Mouse (Mus musculus) erythroblast, embryonic 14.5 days (primary cell): ENCODE results near the gene Cela3b. TPM values are rescaled to one million over a fixed set of nuclear protein-coding genes. Genes with fewer than 3 reads are reported as not detected.

Experiments
- H3K27me3 ChIP-seq: 2 replicates; pipeline ENCODE4 v1.6.1; 2012; ENCODE audit warnings: inconsistent platforms; ENCODE audit not compliant: control insufficient read depth
- H3K36me3 ChIP-seq: 2 replicates; pipeline ENCODE4 v1.6.1; 2012; ENCODE audit warnings: mild to moderate bottlenecking, inconsistent platforms; ENCODE audit not compliant: control insufficient read depth
- H3K4me1 ChIP-seq: 2 replicates; pipeline ENCODE4 v1.6.1; 2012; ENCODE audit warnings: inconsistent platforms; ENCODE audit not compliant: control insufficient read depth
- H3K4me3 ChIP-seq: replicated peaks from 2 replicates; pipeline ENCODE3; 2012; ENCODE audit warnings: moderate library complexity, mild to moderate bottlenecking, inconsistent platforms
- H3K9me3 ChIP-seq: 2 replicates; pipeline ENCODE4 v1.6.1; 2012; ENCODE audit warnings: low read length, inconsistent platforms, mixed read lengths; ENCODE audit not compliant: control insufficient read depth
- GATA1 ChIP-seq: IDR thresholded peaks from 2 replicates; pipeline ENCODE4 v1.6.1; 2012; ENCODE audit warnings: low read length, inconsistent platforms, mixed read lengths
- TAL1 ChIP-seq: IDR thresholded peaks from 3 replicates; pipeline ENCODE4 v1.6.1; 2012; ENCODE audit warnings: low read length, inconsistent platforms, mixed read lengths
- polyA plus RNA-seq: library from polyadenylated mRNA; stranded (reverse); fragments of >175 nt; gene quantifications from 2 replicates; pipeline ENCODE4 v1.2.3, GENCODE M21; 2012

The Cela3b gene
- polyA plus RNA-seq, 1 experiment: not detected

DNA sequence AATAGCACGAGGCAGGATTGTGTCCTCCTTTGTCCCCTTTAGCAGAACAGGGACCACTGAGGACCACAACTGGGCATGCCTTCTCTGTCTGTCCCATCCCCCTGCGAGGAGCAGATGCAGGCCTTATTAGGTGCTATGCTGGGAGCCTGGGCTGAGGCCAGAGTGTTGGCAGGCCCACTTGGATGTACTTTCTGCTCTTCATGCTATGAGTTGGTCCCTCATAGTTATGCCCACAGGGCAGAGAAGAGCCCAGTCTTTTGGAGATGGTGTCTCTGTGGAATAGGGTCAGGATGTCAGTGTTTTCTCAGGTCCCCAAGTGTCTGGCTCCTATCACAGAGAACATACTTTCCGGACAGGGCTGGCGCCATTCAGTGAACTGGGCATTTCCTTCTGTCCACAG, 36.7 kb upstream of the Cela3b start:
- TF ChIP-seq TAL1: no peak
- TF ChIP-seq GATA1: no peak
- no peak overlapping the region for H3K4me3 ChIP-seq
- H3K4me1 ChIP-seq: peaks cover 22% of the 10 kb centered on the region
- no peaks in the 10 kb centered on the region for H3K9me3 ChIP-seq
- peaks cover 23% of the 10 kb centered on the region for H3K27me3 ChIP-seq
- no peaks in the 10 kb centered on the region for H3K36me3 ChIP-seq

DNA sequence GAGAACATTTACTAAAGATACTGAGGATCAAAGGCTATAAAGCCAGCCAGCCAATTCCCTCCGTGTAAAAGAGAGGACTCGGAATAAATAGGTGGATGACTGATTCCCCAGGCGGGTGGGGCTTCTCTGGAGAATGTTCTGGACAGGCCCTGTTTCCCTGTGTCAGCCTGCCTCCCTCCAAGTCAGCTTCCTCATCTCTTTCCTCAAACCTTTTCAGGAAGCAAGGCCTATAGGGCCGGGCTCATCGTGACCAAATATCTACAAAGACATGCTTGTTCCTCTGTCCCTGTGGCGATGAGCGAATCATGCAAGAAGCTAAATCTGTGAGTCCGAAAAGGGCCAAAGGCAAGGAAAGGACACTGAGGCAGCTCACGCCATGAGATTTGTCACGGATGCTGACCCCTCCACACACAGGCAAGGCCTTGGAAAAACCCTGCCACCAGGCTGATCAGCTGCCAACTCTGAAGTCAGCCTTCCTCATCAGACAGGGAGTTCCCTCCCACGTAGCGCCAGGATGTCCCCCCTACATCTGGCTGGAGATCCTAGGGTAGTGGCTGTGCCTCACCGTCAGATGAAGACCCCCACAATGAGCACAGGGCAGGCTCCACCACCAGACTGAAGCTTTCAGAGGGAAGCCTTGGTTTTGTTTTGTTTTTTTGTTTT, 34.9 kb upstream of the Cela3b start:
- no peak for TF ChIP-seq TAL1
- no peak for TF ChIP-seq GATA1
- Histone ChIP-seq H3K9me3 (no peaks in the 10 kb centered on the region), H3K4me3 (no peak overlapping the region), H3K27me3 (peaks cover 20% of the 10 kb centered on the region), H3K36me3 (no peaks in the 10 kb centered on the region), H3K4me1 (peaks cover 20% of the 10 kb centered on the region)

DNA sequence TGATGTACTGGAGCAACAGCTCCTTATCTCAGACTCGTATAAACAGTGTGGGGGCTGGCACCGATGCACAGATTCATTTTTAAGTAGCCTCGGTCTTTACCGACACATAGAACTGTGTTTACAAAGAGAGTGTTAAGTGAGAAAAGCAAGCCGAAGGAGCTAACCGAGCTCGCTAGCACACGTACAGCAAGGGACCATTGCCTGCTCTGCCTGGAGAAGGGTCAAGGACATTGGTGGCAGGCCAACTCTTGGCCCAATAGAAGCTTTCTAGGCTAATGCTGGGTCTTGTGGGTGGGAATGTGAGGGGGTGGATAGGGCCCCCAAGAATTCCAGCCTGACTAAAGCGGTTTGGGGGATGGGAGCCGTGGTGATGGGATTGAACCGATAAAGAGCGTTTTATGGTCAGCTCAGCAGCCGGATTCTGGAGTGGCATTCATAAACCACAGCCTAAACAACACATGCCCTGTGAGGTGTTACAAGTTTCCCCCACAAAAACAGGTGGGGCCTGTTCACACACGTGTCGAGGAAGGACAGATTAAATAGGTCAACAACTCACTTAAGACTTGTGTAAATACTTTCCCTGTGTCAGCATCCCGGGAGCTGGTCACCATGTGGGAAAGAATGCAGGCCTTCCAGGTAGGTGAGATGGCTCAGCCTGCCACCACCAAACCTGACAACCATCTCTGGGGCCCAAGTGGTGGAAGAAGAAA, 31.8 kb upstream of the Cela3b start:
- Histone ChIP-seq H3K9me3 (no peaks in the 10 kb centered on the region), H3K4me3 (no peak overlapping the region), H3K4me1 (peaks cover 4% of the 10 kb centered on the region), H3K36me3 (no peaks in the 10 kb centered on the region), H3K27me3 (no peaks in the 10 kb centered on the region)
- TF ChIP-seq TAL1 (no peak), GATA1 (no peak)

DNA sequence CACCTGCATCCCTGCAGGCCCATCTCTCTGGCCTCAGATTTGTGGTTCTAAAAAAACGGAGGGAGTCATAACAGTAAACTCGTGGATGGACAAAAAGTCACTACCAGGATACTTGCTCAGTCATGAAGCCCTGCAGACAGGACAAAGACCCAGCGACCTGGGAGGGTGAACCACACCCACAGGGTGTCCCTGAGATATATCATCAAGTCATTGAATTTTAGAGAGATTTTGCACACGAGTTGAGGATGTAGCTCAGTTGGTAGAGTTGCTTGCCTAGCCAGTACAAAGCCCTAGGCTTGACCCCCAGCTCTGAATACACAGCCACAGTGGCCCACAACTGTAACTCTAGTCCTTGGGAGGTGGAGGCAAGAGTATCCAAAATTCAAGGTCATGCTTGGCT, 30.9 kb upstream of the Cela3b start:
- H3K9me3 ChIP-seq: no peaks in the 10 kb centered on the region
- TF ChIP-seq TAL1 (no peak), GATA1 (no peak)
- H3K4me1 ChIP-seq: peaks cover 11% of the 10 kb centered on the region
- H3K27me3 ChIP-seq: no peaks in the 10 kb centered on the region
- H3K4me3 ChIP-seq: no peak overlapping the region
- no peaks in the 10 kb centered on the region for H3K36me3 ChIP-seq

DNA sequence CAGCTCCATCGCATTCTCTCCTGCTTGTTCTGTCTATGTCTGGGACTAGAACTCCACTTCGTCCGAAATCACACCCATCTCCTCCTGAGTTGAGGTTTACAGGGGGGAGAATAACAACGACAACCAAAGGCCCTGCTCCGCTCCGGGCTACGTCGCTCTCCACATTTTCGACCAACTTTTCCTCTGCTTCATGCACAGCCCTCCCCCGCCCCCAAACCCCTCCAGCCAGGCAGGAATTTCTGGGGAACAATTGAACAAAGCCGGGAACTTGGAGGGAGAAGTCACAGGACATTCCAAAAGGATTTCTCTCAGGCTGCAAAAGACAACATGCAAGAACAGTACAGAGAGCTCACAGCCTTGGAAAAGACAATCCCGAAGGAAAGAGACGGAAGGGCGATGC, 30.3 kb upstream of the Cela3b start:
- H3K27me3 ChIP-seq: no peaks in the 10 kb centered on the region
- H3K36me3 ChIP-seq: no peaks in the 10 kb centered on the region
- TF ChIP-seq GATA1: no peak
- no peaks in the 10 kb centered on the region for H3K9me3 ChIP-seq
- H3K4me3 ChIP-seq: no peak overlapping the region
- peaks cover 11% of the 10 kb centered on the region for H3K4me1 ChIP-seq

DNA sequence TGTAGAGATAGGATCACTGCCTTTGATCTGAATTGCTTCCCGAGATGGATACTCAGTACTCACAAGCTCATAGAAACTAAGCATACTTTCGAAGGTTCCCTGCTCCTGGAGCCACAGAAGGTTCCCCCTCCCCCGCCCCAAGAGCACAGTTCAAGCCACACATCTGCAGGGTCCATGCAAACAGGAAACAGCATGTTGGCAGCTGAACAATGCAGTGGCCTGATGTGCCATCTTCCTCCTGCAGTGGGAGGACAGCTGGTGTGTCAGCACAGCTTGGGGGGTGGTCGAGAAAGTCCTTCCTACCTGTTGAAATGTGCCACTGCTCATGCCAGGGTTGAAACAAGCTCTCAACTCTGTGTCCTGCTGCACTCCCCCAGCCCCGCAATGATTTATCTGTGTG, 28.5 kb upstream of the Cela3b start:
- no peaks in the 10 kb centered on the region for H3K27me3 ChIP-seq
- H3K4me3 ChIP-seq: no peak overlapping the region
- H3K9me3 ChIP-seq: no peaks in the 10 kb centered on the region
- H3K36me3 ChIP-seq: no peaks in the 10 kb centered on the region
- no peak for TF ChIP-seq TAL1
- no peak for TF ChIP-seq GATA1
- H3K4me1 ChIP-seq: peaks cover 11% of the 10 kb centered on the region

DNA sequence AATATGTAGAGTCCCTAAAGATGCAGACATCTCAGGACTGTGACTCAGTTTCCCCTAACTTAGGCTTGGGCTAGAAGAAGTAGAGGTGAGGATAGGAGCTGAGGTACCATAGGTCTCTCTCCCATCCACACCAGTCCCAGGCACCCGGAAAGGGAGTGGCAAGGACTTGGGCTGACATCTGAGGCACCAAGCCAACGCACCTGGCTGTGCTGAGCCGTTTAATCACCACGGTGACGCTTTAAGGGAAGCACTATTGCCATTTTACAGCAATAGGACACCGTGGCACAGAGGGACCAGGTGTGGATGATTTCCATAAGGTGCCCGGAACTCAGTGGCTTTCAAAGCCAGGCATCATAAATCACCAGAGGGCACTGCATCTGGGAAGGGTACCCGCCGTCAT, 28.0 kb upstream of the Cela3b start:
- H3K4me1 ChIP-seq: peaks cover 14% of the 10 kb centered on the region
- TF ChIP-seq GATA1 (no peak), TAL1 (no peak)
- no peaks in the 10 kb centered on the region for H3K27me3 ChIP-seq
- no peak overlapping the region for H3K4me3 ChIP-seq
- H3K9me3 ChIP-seq: no peaks in the 10 kb centered on the region
- no peaks in the 10 kb centered on the region for H3K36me3 ChIP-seq

DNA sequence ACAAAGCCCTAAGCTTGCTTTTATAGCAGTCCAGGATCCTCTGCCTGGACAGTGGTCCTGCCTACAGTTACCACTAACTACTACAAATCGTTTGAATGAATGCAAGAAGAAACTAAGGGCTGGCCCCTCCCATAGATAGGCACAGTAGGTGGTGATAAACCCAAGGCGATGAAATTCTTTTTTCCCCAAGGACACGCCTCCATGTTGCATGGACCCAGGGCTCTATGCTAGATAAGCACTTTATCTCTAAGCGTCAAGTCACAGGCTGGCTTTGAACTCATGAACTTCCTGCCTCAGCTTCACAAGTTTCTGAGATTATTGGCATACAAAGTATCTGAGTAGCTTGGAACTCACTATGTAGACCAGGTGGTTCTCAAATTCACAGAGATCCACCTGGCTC, 27.0 kb upstream of the Cela3b start:
- Histone ChIP-seq H3K27me3 (no peaks in the 10 kb centered on the region), H3K4me3 (no peak overlapping the region), H3K9me3 (no peaks in the 10 kb centered on the region), H3K36me3 (no peaks in the 10 kb centered on the region), H3K4me1 (peaks cover 14% of the 10 kb centered on the region)
- TF ChIP-seq GATA1: no peak
- no peak for TF ChIP-seq TAL1

DNA sequence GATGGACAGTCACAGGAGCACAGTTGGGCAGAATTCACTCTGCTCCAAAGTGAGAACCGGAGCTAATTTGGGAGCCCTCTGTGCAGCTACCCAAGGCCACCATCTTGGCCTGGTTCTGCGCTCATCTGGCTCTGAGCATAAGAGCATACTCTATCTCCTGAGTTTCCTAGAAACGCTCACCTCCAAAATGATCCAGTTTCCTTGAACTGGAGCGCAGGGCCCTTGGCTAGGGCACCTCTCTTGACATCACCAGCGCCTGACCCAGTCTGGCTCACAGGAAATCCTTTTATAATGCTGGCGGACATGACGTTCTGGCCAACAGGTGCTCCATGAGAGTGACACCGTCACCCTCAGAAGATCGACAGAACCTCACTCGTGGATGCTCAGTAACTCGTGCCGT, 26.2 kb upstream of the Cela3b start:
- H3K27me3 ChIP-seq: no peaks in the 10 kb centered on the region
- TF ChIP-seq TAL1 (no peak), GATA1 (no peak)
- no peaks in the 10 kb centered on the region for H3K9me3 ChIP-seq

More for the DNA sequence above, 26.2 kb upstream of the Cela3b start:
- H3K4me1 ChIP-seq: peaks cover 14% of the 10 kb centered on the region
- no peaks in the 10 kb centered on the region for H3K36me3 ChIP-seq
- H3K4me3 ChIP-seq: no peak overlapping the region
